Mouse (Mus musculus) cerebellum, postnatal 25 days (tissue): ENCODE results near the gene Cadm3.
"Not testable (repeated sequence)": the region's sequence is repeated elsewhere in the genome, so short reads cannot be mapped to it uniquely, and the experiment has no call there.

ENCODE experiments used
- DNase-seq, 2 experiments: peaks; one replicate each; pipeline ENCODE4 v3.0.0; 2021; ENCODE audit warnings: mixed read lengths in 2 of 2

Gene Cadm3

DNA sequence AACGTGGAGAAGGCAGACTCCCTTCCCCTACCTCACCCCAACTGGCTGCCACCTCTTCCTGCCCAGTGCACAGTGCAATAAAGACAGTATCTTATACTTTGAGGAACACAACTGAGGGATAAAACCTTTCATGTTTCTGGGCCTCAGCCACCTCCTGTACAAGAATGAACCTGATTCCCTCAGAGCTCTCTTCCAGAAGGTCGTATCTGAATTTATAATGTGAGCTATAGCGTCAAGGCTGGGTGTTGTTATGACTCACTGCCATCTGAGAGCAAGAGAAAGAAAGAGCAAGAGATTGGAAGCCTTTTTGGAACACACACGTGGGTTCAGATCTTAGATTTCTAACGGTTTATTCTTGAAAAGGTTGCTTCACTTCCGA lies 45.3 kb downstream of the Cadm3 start:
- DNase-seq: no peak

- no peak for DNase-seq
These were observed 45.8 kb downstream of the Cadm3 start for GRCm38 (mm10) chr1:173321593-173322248.

DNA sequence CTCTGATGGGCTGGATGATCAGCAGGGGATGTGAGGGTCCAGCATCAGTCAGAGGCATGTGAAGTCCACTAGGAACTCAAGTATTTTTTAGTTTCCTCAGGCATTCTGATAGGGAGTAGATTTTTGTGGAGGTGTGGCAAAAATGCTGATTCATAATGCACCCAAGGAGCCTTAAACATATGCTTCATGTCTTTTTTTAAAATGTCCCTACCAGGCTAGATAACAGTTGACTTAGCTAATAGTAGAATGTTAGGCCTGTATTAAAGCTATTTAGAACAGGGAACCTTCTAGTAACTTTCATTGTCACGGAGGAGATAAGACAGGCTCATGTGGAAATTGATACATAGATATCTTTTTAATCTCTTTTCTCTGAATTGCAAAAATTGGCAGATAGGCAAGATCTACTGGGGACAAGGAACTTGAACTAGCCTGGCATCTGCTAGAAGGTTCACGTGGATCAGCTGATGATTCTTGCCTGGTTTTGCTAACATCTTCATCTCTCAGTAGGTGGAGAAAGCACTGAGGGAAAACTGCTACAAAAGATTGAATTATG lies 49.5 kb downstream of the Cadm3 start:
- no peak for DNase-seq

DNA sequence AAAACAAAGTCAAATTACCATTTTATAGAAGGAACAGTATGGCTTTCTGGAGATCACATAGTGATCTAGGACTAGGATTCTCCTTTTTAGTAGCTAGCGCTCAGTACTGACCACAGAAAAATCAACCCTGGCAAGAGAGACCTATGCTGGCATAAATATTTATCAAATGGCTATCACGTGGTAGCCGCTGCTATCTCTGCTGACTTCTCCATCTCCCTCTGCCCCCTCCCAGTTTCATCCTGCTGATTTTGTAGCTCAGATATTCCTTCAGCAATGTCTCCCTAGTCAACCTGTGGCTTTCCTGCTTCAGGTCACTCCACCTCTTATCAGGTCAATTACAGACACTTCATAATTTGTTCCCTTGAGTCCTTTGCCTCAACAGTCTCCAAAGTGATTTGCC lies 51.8 kb downstream of the Cadm3 start:
- no peak for DNase-seq

GRCm38 (mm10) chr1:173313535-173314050 lies 53.9 kb downstream of the Cadm3 start:
- DNase-seq: not testable (repeated sequence)

GRCm38 (mm10) chr1:173302795-173303194 lies 64.7 kb downstream of the Cadm3 start:
- not testable (repeated sequence) for DNase-seq
